Mouse (Mus musculus) small intestine, adult 2 months (tissue): Measurements from ENCODE around the gene Hspg2.

Source experiments
- CTCF ChIP-seq: fragments of 200-500 bp; IDR thresholded peaks from 2 replicates; pipeline ENCODE4 v1.5.1; 2012; ENCODE audit warnings: low read depth, mild to moderate bottlenecking, control low read depth, inconsistent platforms, low read length, moderate library complexity, mixed read lengths; ENCODE audit not compliant: insufficient replicate concordance, insufficient read length; ENCODE audit errors: extremely low read depth
- POLR2A ChIP-seq: fragments of 200-500 bp; IDR thresholded peaks from 2 replicates; pipeline ENCODE4 v1.6.1; 2012; ENCODE audit warnings: low read depth, mild to moderate bottlenecking, control low read depth, inconsistent platforms, low read length, moderate library complexity

DNA sequence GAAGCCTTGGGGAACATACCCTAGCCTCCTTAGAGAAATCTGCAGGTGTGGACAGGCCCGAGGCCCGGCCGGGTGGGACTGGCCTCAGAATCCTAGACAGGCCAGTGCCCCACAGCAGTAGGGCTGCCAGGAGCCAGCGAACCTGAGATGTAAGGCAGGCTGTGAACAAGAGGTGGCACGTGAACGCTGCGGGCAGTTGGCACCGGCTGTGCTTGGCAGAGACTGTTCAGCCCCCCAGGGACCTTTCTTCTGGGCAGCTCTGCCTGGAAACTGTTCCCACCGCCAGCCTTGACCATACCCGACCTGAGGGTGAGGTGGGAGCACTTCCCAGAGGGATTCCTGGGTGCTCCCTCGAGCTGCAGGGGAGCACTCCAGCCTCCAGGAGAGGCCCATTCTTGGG, 24.0 kb downstream of the Hspg2 start:
- TF ChIP-seq CTCF (no peak), POLR2A (no peak)
